Mouse (Mus musculus): Measurements from ENCODE around the gene Sema4a.

Sema4a gene

GRCm38 (mm10) chr3:88486887-88487286 lies 25.9 kb upstream of the Sema4a start:
- no peak for DNase-seq (ENCODE audit: low spot score in 2 of 2)

GRCm38 (mm10) chr3:88486043-88486442 lies 25.1 kb upstream of the Sema4a start:
- DNase-seq (ENCODE audit: low spot score in 2 of 2): no peak

- DNase-seq (ENCODE audit: low spot score in 2 of 2): no peak
These were observed 23.8 kb upstream of the Sema4a start for GRCm38 (mm10) chr3:88484597-88485316.

GRCm38 (mm10) chr3:88483621-88484020 lies 22.6 kb upstream of the Sema4a start:
- DNase-seq (ENCODE audit: low spot score in 2 of 2): peak; percentile 76 to 83

GRCm38 (mm10) chr3:88483141-88483540 lies 22.2 kb upstream of the Sema4a start:
- no peak for DNase-seq (ENCODE audit: low spot score in 2 of 2)

- DNase-seq (ENCODE audit: low spot score in 2 of 2): no peak
These were observed 21.4 kb upstream of the Sema4a start for GRCm38 (mm10) chr3:88482336-88482735.

- DNase-seq (ENCODE audit: low spot score in 2 of 2): no peak
These were observed 20.5 kb upstream of the Sema4a start for GRCm38 (mm10) chr3:88481372-88482040.

- DNase-seq (ENCODE audit: low spot score in 2 of 2): no peak
These were observed 19.7 kb upstream of the Sema4a start for GRCm38 (mm10) chr3:88480679-88481078.

GRCm38 (mm10) chr3:88479828-88480227 lies 18.8 kb upstream of the Sema4a start:
- no peak for DNase-seq (ENCODE audit: low spot score in 2 of 2)

GRCm38 (mm10) chr3:88479163-88479562 lies 18.2 kb upstream of the Sema4a start:
- DNase-seq (ENCODE audit: low spot score in 2 of 2): no peak

- DNase-seq (ENCODE audit: low spot score in 2 of 2): peak; percentile 75 to 80
These were observed 16.8 kb upstream of the Sema4a start for GRCm38 (mm10) chr3:88477735-88478134.

GRCm38 (mm10) chr3:88476403-88476802 lies 15.4 kb upstream of the Sema4a start:
- no peak for DNase-seq (ENCODE audit: low spot score in 2 of 2)

GRCm38 (mm10) chr3:88473571-88473970 lies 12.6 kb upstream of the Sema4a start:
- no peak for DNase-seq (ENCODE audit: low spot score in 2 of 2)

- DNase-seq (ENCODE audit: low spot score in 2 of 2): no peak
These were observed 12.0 kb upstream of the Sema4a start for GRCm38 (mm10) chr3:88473020-88473419.

GRCm38 (mm10) chr3:88470943-88471479 lies 10.0 kb upstream of the Sema4a start:
- no peak for DNase-seq (ENCODE audit: low spot score in 2 of 2)

GRCm38 (mm10) chr3:88469466-88469865 lies 8.5 kb upstream of the Sema4a start:
- no peak for DNase-seq (ENCODE audit: low spot score in 2 of 2)

GRCm38 (mm10) chr3:88467116-88467824 lies 6.3 kb upstream of the Sema4a start:
- peak; percentile 89 to 94 for DNase-seq (ENCODE audit: low spot score in 2 of 2)

GRCm38 (mm10) chr3:88465127-88465526 lies 4.1 kb upstream of the Sema4a start:
- DNase-seq (ENCODE audit: low spot score in 2 of 2): no peak

- DNase-seq (ENCODE audit: low spot score in 2 of 2): no peak
These were observed 3.4 kb upstream of the Sema4a start for GRCm38 (mm10) chr3:88464425-88464824.

GRCm38 (mm10) chr3:88460029-88460428 lies 953 bp downstream of the Sema4a start:
- DNase-seq (ENCODE audit: low spot score in 2 of 2): no peak

- peak; percentile 70 to 78 for DNase-seq (ENCODE audit: low spot score in 2 of 2)
These were observed 2.2 kb downstream of the Sema4a start for GRCm38 (mm10) chr3:88458778-88459219.
